Mouse (Mus musculus) gastrocnemius, adult 18-20 months (tissue): Measurements from ENCODE around the gene 2210408I21Rik. TPM values are rescaled to one million over a fixed set of nuclear protein-coding genes. Genes with fewer than 3 reads are reported as not detected.

Experiments
- DNase-seq: peaks from one replicate; pipeline ENCODE4 v3.0.0; 2021; ENCODE audit warnings: low spot score
- total RNA-seq, 2 experiments: library from RNA; stranded (reverse); gene quantifications; 2 replicates each; pipeline ENCODE4 v1.2.3; 2021

2210408I21Rik gene
- total RNA-seq, 2 experiments from 2014 or later, result 5.3 to 5.5 TPM

DNA sequence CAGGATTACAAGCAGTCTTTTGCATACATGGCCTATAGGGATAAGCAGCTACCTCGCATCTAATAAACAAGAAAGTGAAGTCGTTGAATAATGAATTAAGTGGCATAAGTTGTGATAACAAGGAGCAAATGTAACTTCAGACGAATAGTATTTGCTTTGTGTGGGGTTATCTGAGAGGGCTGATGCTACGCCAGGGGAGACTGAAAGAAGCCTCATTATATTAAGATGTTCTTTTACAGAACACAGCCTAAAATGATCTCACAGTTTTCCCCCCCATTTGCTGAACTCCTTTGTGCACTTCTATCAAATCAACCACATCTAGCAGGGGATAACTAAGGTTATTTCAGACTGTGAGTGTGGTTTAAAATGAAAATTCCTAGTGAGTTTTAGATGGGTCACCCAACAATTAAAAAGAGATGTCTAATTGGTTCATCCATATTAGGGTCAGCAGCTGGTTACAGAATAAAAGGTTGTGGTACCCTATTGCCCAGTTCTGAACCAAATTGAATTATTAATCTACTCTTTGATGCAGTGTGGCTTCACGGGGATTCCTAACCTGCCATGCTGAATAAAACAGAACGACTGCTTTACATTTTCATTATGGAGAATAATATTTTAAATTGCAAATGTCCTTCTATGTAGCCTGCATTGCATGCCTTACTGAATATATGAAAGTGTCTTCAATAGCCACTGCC lies 343.2 kb downstream of the 2210408I21Rik start:
- DNase-seq, result no peak

DNA sequence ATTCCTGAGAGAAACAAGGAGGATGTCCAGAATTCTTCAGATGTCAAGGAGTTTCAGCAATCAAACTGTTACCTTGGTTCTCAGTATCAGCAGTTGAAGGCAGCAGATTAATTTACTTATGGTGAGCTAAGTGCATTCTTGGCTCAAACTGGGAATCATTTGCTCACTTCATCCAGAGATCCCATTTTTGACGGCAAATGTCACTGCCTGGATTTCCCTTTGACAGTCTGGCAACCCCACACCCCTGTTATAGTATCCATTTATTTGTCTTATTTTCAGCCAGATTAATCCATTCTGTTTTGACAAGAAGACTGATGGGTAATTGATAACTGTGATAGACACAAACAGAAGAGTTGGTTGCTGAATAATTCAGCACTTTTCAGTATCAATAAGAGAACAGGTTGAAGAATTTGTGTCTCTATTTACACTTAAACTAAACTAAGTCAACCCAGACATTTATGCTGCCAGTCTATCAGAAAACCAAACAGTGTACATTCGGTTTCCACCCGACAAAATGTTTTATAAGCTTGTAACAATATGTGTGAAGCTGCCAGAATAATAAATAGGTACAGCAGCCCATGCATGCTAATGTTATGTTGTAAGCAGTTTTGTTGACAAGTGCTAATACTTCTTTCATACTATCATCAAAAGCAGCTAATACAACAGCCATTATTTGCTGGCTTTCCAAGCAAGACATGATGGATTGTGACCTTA lies 354.8 kb downstream of the 2210408I21Rik start:
- no peak for DNase-seq

DNA sequence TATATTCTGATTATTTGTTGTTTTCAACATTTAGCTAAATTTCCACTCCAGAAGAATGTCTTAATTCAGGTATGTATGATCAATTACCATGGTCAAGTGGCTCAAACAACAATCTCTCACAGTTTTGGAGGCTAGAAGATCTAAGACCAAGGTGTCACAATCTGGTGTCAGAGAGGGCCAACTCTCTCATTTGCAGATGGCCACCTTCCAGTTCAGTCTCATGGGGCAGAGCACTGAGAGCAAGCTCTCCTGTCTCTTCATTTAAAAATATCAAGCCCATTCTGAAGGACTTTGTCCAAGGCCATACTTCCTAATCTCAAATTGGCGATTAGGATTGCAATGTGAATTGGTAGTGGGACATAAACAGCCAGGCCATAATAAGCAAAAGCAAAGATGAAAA lies 378.7 kb downstream of the 2210408I21Rik start:
- DNase-seq, result no peak

GRCm38 (mm10) chr13:77528960-77529699 lies 393.8 kb downstream of the 2210408I21Rik start:
- no peak for DNase-seq

DNA sequence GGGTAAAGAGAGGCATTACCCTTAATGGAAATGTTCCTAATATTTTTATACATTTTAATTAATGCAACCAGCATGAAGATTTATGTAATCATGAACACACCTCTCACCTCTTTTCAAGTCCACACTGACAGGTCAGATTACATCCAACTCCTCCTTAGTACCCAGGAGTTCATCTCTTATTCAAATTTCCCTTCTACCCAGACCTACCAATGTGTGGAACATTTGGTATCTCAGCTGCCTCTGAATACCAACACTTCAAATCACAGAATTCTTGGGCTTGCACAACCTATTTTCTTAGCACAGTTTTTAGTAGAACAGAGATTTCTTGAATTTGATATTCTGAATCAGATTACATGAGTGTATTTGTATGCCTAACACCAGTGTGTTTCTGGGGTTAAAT lies 394.4 kb downstream of the 2210408I21Rik start:
- DNase-seq, result no peak

GRCm38 (mm10) chr13:77537466-77537865 lies 402.1 kb downstream of the 2210408I21Rik start:
- no peak for DNase-seq

- DNase-seq, result no peak
Measured at GRCm38 (mm10) chr13:77547486-77548385, 412.4 kb downstream of the 2210408I21Rik start.

DNA sequence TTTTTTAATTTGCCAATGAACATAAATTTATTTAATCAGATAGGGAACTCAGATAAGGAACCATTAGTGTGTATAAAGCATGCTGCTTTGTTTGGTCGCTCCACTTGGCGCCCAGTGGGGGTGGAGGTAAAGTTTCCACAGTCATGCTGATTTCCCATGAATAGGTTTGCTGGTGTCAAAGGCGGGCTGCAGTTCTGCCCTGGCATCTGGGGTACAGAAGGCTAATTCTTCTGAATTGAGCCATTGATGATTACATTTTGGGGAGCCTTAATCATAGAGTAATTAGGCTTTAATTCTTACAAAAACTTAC lies 413.0 kb downstream of the 2210408I21Rik start:
- no peak for DNase-seq

DNA sequence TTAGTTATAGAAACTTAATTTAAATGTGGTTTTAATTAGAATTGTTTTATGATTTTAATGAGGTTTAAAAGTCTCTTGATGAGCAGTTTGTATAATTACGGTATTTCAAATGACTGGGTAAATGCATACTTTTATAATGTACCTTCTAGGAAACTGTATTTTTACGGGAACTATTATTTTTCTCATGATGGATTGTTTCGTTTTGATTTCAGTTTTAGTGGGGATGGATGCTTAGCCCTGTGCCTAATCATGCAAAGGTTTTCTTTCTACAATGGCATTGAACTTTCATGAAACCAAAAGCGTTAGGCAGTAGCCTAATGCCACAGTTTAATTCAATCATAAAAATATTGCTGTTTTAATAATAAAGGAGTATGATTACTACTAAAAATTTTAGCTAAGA lies 413.4 kb downstream of the 2210408I21Rik start:
- DNase-seq, result no peak

- no peak for DNase-seq
Measured at GRCm38 (mm10) chr13:77594011-77594410, 458.7 kb downstream of the 2210408I21Rik start.

DNA sequence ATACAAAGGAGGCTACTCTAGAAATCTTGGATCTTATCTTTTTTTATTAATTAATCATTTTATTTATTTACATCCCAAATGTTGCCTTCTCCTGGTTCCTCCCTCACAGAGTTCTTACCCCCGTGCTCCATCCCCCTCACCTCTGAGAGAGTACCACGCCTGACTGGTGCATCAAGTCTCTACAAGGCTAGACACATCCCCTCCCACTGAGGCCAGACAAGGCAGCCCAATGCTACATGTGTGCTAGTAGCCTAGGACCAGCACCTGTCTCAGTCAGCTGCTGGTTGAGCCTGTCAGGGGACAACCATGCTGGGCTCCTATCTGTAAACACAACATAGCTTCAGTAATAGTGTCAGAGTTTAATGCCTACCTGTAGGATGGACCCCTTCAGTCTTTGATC lies 480.0 kb downstream of the 2210408I21Rik start:
- no peak for DNase-seq

Other genes with a start within 250 kb of the 2210408I21Rik start
- 1 to 10 TPM; 9.0 to 9.3 TPM for gene Slf1, start 67 bp upstream of the 2210408I21Rik start, total RNA-seq